Mouse (Mus musculus) cerebellum, adult 2 months (tissue): ENCODE data around the gene Nos2. TPM values are rescaled to one million over a fixed set of nuclear protein-coding genes. Genes with fewer than 3 reads are reported as not detected.

Experiments used
- DNase-seq, 2 experiments: peaks; one replicate each; pipeline ENCODE4 v3.0.0; 2021
- H3K27ac ChIP-seq: fragments of 200-500 bp; 2 replicates; pipeline ENCODE4 v1.5.1; 2012; ENCODE audit warnings: low read length, control low read depth, inconsistent platforms; ENCODE audit not compliant: insufficient read depth
- H3K27me3 ChIP-seq: fragments of 200-500 bp; 2 replicates; pipeline ENCODE4 v1.6.1; 2012; ENCODE audit warnings: inconsistent platforms, mild to moderate bottlenecking, low read length, moderate library complexity; ENCODE audit not compliant: control insufficient read depth, insufficient read depth
- H3K4me1 ChIP-seq: fragments of 200-500 bp; 2 replicates; pipeline ENCODE4 v1.6.1; 2011; ENCODE audit warnings: low read length; ENCODE audit not compliant: control insufficient read depth, insufficient read depth
- H3K4me3 ChIP-seq: fragments of 200-500 bp; replicated peaks from 2 replicates; pipeline ENCODE3; 2011; ENCODE audit warnings: mild to moderate bottlenecking, low read depth, low read length, control low read depth; ENCODE audit not compliant: insufficient read depth
- CTCF ChIP-seq: fragments of 200-500 bp; IDR thresholded peaks from 2 replicates; pipeline ENCODE4 v1.5.1; 2011; ENCODE audit warnings: low read depth, mild to moderate bottlenecking, control low read depth, low read length, moderate library complexity, borderline replicate concordance; ENCODE audit not compliant: insufficient read depth
- POLR2A ChIP-seq: fragments of 200-500 bp; IDR thresholded peaks from 2 replicates; pipeline ENCODE4 v1.6.1; 2011; ENCODE audit warnings: low read length, control low read depth, borderline replicate concordance; ENCODE audit not compliant: insufficient read depth
- WGBS: fragments of 180-500 bp; shearing (Covaris S2); methylation state at CpG from one replicate; pipeline ENCODE4 v1.1.7; 2018; 5-methylcytosine and 5-hydroxymethylcytosine counted together
- polyA plus RNA-seq: library from polyadenylated mRNA; depleted of rRNA; stranded (reverse); fragments of >200 nt; gene quantifications from 2 replicates; pipeline ENCODE4 v1.2.3, GENCODE M21; 2012

Nos2 gene
- polyA plus RNA-seq, 1 experiment = 0.65 TPM

GRCm38 (mm10) chr11:78896357-78897123 is 24.0 kb upstream of the Nos2 start:
- TF ChIP-seq CTCF = peak; percentile 54
- no peak for TF ChIP-seq POLR2A
- Histone ChIP-seq H3K27me3 (no peaks in the 10 kb centered on the region), H3K4me1 (no peaks in the 10 kb centered on the region), H3K27ac (no peak overlapping the region), H3K4me3 (no peak overlapping the region)
- DNase-seq = no peak
- WGBS = 72% methylated on average over 7 of the region's 7 CpGs

GRCm38 (mm10) chr11:78915473-78915872 is 5.1 kb upstream of the Nos2 start:
- no peak overlapping the region for H3K27ac ChIP-seq
- 0 out of 2 replicates have a peak, but pooled peaks cover 4% of the 10 kb centered on the region for H3K4me1 ChIP-seq
- peak; percentile 13 to 41 for DNase-seq
- 21% methylated on average over 6 of the region's 6 CpGs for WGBS
- H3K4me3 ChIP-seq = no peak overlapping the region
- no peaks in the 10 kb centered on the region for H3K27me3 ChIP-seq
- TF ChIP-seq CTCF (no peak), POLR2A (no peak)

GRCm38 (mm10) chr11:78916410-78916809 is 4.2 kb upstream of the Nos2 start:
- 0 out of 2 replicates have a peak, but pooled peaks cover 4% of the 10 kb centered on the region for H3K4me1 ChIP-seq
- no peak for DNase-seq
- no peak for TF ChIP-seq CTCF
- TF ChIP-seq POLR2A = no peak
- WGBS = 85% methylated on average over 1 of the region's 1 CpGs
- H3K4me3 ChIP-seq = no peak overlapping the region
- no peak overlapping the region for H3K27ac ChIP-seq
- no peaks in the 10 kb centered on the region for H3K27me3 ChIP-seq

GRCm38 (mm10) chr11:78919745-78920144 is 842 bp upstream of the Nos2 start:
- 0 out of 2 replicates have a peak, but pooled peaks cover 4% of the 10 kb centered on the region for H3K4me1 ChIP-seq
- 74% methylated on average over 4 of the region's 4 CpGs for WGBS
- TF ChIP-seq CTCF = no peak
- TF ChIP-seq POLR2A = no peak
- H3K27ac ChIP-seq = no peak overlapping the region
- no peak overlapping the region for H3K4me3 ChIP-seq
- no peaks in the 10 kb centered on the region; the same call in 1 of the 2 replicates for H3K27me3 ChIP-seq
- DNase-seq = no peak

GRCm38 (mm10) chr11:78922678-78923407 is 2.3 kb downstream of the Nos2 start:
- Histone ChIP-seq H3K4me1 (no peaks in the 10 kb centered on the region), H3K27ac (no peak overlapping the region), H3K27me3 (peaks cover 4% of the 10 kb centered on the region; the same call in 1 of the 2 replicates), H3K4me3 (no peak overlapping the region)
- TF ChIP-seq CTCF (peak; percentile 66), POLR2A (no peak)
- peak in 1 of 2 experiments; percentile 11 for DNase-seq
- 62% methylated on average over 8 of the region's 8 CpGs for WGBS

- Histone ChIP-seq H3K27ac (no peak overlapping the region), H3K4me1 (peaks cover under 1% of the 10 kb centered on the region; the same call in 1 of the 2 replicates), H3K4me3 (no peak overlapping the region), H3K27me3 (peaks cover 4% of the 10 kb centered on the region; the same call in 1 of the 2 replicates)
- DNase-seq = no peak
- TF ChIP-seq POLR2A = no peak
- no peak for TF ChIP-seq CTCF
- 38% methylated on average over 9 of the region's 9 CpGs for WGBS
These were observed 3.5 kb downstream of the Nos2 start for GRCm38 (mm10) chr11:78924111-78924510.

- no peak for TF ChIP-seq POLR2A
- TF ChIP-seq CTCF = no peak
- WGBS = 3% methylated on average over 37 of the region's 37 CpGs
- no peak overlapping the region for H3K27ac ChIP-seq
- peaks cover 7% of the 10 kb centered on the region for H3K4me1 ChIP-seq
- no peak overlapping the region for H3K4me3 ChIP-seq
- peak in 1 of 2 experiments; percentile 12 for DNase-seq
- H3K27me3 ChIP-seq = peaks cover 4% of the 10 kb centered on the region; the same call in 1 of the 2 replicates
These were observed 4.3 kb downstream of the Nos2 start for GRCm38 (mm10) chr11:78924916-78925315.
